Mouse (Mus musculus) CD4-positive, CD25-positive, alpha-beta regulatory T cell, adult 4 months (primary cell): ENCODE results near the gene Myzap. TPM values are rescaled to one million over a fixed set of nuclear protein-coding genes. Genes with fewer than 3 reads are reported as not detected.
"Not testable (repeated sequence)": the region's sequence is repeated elsewhere in the genome, so short reads cannot be mapped to it uniquely, and the experiment has no call there.

Experiments used
- ATAC-seq: one replicate; pipeline ENCODE4 v1.8.0; 2017
- polyA plus RNA-seq, 2 experiments: library from polyadenylated mRNA; unstranded; fragments of 100-300 nt; shearing (Covaris generic); gene quantifications; one replicate each; pipeline ENCODE4 v1.2.1; 2017

The Myzap gene
- polyA plus RNA-seq, 2 experiments from 2014 or later = 0.35 to 0.71 TPM

DNA sequence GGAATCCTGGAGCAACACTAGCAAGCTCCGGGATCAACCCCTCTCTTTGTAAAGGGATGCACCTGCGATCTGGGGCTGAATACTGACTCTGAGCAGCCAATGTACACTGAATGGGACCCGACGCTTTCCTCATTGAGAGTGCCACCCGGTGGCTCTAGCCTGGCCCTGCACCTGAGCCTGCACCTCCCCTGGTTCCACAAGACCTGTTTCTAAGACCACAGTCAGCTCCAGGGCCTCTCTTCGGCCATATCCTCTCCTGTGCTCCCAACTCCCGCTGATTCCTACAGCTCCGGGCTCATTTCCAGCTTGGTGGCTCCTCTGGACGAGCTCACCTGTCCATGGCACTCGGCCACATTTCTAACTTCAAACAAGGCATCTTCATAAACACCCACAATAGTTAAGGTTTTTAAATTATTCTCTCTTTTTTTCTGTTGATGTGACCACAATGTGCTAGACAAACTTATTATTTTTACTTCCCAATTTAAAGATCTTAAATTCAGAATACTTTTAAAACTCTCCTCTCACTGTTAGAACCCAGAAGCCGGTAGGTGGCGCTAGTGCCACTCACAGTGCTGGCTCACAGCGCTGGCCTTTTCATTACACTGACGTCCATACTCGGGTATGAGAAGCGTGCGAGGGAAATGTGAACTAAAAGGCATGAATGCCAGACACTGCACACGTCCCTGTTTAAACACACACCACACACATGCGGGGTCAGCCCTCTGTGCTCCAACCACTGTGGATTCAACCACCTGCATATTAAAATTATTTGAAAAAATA, 48.5 kb downstream of the Myzap start:
- ATAC-seq = no peak

DNA sequence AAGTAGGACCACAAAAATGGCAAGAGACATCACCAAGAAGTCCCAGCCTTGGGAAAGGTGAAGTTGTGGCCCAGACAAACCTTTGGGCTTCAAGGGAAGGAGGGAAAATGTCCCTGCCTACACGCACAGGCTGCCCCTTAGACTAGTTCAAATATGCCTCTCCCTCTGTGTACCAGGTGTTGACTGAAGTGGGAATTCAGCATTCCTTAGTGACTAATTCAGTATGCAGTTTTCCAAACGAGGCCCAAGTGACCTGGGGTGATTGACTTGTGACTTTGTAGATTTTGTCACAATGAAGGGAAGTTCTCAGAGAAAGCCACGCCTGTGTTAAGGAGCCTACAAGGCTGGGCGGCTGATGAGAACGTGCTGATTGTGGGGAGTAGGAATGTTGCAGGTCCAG, 49.9 kb downstream of the Myzap start:
- ATAC-seq = no peak

DNA sequence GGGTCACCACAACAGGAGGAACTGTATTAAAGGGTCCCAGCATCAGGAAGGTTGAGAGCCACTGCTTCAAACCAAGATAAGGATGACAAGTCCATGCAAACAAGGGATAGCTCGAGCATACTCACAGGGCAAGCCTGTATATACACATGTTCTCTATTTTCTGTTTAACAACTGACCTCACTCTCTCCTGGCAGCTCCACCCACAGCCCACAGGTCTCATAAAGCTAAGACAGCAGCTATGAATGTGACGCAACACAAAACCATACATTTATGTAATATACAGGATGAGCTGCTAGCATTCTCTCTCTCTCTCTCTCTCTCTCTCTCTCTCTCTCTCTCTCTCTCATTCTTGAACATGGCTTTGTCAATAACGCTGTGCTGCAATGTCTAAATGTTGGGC, 51.4 kb downstream of the Myzap start:
- ATAC-seq = no peak

DNA sequence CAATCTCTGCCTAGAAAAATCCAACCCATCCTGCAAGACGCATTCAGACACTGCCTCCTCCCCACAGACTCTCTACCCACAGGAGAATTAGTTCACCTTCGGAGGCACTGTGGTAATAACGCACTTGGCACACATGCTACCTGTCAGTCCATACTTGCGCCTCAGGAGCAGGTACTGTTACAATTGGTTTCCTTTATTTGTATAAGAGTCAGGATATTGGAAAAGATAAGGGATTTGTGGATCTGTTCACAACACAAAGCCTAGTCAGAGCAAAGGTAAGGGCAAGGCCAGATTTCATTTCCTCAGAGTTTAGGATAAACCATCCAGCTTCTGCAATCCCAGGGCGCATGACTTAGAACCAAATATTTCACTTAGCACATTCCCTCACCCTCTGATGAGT, 56.4 kb downstream of the Myzap start:
- no peak for ATAC-seq

DNA sequence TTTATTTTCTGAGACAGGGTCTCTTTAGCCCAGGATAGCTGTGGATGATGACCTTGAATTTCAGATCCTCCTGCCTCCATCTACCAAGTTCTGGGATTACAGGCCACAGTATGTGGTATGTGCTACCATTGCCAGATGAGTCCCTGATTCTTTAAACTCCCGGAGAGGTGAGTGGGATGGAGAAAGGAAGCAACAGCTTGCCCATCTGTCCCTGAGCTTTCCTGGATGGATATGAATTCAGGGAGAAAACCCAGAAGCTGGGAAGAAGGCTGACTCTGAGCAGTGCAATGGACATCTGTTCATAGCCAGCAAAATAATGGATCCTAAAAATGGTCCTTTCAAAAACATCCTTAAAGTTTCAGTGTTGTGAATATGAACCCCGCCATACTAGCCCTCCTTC, 57.1 kb downstream of the Myzap start:
- no peak for ATAC-seq

DNA sequence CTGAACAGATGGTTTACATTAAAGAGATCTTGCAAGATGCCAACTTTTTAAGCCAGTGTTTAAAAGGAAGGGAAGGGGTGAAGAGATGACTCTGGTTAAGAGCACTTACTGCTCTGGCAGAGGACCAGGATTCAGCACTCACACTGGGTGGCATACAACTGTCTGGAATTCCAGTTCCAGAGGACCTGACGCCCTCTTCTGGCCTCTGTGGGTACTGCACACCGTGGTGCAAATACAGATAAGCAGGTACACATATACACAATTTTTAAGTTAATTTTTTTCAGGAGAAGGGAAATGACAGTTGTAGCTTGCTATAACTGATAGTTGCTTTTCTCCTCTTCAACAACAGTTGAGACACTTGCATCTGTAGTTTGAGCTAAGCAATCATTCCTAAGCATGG, 62.2 kb downstream of the Myzap start:
- ATAC-seq = no peak

DNA sequence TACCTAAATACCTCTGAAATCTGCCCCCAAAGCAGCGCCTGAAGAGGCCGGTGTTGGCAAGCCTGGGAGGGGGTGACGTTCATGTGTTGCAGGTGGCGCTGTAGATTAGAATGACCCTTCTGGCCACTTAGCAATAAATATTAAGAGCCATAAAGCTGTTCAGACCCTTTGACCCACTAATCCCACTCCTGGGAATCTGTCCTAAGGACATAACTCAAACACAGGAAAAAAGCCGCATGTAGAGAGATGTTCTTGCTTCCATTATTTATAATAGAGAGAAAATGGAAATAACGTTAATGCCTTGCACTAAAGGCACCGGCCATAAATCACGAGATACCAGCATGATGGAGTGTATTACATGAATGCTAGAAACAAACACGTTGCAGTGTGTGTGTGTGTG, 64.7 kb downstream of the Myzap start:
- no peak for ATAC-seq

DNA sequence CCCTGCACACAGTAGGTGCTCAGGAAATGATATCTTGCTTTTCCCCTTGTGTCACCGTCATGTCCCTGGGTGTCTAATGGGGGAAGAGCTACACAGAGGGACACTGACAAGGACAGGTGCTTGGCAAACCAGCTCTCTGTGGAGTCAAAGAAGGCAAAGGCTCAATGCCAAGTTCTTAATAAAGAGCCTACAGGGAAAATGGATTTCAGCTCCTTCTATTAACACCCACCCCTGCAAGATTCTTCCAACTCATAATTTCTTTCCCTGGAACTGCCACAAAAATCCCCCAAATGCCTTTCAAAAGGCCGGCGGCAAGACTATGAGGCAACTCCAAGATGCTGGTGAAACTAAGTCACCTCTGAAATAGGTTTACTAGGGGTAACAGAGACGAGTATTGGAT, 68.3 kb downstream of the Myzap start:
- ATAC-seq = no peak

DNA sequence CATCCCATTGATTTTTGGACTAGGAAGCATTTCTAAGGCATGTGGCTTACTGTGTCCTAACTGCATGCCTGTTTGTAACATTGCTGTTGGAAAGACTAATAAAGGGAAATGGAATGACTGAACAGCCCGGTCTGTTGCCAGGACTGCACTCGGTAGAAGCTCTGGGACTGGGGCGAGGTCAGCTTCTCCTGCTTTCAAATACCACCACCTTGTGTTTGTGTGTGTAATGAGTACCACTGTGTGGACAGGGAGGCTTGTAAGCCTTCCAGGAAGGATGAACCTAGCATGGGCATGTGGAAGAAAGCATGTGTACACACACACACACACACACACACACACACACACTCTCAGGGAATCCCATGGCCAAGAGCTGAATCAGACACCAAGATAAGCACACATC, 72.3 kb downstream of the Myzap start:
- ATAC-seq = no peak

DNA sequence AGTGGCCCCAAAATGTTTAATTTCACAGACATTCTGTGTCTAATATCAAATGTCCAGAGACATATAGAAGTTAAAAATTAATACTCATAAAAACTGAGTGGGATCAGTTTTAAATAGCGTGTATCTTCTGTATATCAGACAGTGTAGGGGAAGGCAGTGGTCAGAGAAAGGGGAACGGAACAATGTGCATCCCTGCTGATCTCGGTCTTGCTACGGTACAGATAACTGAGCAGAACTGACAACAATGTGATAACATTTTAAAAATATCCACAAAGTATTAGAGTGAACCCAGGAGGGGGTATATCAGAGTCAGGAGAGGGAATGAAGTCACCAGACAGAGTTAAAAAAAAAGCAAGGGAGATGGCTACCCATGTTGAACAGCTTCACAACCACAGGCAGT, 74.7 kb downstream of the Myzap start:
- no peak for ATAC-seq

DNA sequence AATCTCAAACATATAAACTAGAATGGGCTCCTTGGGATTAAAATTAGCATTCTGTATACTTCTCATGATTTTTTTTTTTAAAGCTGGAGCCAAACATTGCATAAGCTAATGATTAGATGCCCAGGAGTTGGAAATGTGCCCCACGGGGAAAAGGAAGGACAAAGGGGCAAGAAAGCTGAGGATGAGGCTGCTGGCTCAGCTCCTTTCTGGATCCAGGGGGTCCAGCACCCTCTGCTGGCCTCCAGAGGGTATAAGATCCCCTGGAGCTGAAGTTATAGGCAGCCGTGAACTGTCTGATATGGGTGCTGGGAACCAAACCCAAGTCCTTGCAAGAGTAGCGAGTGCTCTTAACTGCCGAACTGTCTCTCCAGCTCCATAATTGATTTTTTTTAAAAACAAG, 76.3 kb downstream of the Myzap start:
- no peak for ATAC-seq

DNA sequence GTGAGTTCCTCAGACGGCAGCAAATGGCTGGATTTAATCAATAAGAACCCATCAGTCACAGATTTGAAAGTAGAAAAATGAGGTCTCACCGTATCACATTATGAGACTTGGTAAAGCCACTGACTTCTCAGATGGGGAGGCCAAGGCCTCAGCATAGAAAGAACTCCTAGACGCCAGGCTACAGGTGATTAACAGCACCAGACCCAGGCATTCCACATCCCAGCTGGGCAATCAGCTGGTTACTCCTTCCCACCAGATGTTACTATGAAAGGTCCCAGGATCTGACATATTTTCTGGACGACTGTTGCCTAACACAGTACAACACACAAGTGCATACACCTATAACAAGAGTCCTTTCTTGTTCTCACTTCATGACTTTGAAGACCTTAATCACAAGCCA, 78.6 kb downstream of the Myzap start:
- ATAC-seq = no peak

DNA sequence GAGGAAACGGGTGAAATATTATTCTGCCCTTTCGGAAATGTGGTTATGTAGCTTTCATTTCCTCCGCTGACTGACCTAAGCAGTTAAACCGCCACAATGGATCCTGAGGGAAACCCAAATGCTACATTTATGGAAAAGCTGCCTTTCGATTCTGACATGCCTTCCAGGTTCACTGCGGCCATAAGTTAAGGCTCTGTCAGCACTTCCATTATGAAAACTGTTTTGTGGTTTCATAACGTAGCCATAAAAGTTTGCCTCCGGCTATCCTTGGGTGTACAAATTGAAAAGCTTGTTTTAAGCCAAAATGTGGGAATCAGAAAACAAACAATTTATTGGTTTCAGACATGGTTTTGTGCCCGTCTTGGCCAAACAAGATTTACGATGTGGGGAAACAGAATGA, 79.3 kb downstream of the Myzap start:
- no peak for ATAC-seq

DNA sequence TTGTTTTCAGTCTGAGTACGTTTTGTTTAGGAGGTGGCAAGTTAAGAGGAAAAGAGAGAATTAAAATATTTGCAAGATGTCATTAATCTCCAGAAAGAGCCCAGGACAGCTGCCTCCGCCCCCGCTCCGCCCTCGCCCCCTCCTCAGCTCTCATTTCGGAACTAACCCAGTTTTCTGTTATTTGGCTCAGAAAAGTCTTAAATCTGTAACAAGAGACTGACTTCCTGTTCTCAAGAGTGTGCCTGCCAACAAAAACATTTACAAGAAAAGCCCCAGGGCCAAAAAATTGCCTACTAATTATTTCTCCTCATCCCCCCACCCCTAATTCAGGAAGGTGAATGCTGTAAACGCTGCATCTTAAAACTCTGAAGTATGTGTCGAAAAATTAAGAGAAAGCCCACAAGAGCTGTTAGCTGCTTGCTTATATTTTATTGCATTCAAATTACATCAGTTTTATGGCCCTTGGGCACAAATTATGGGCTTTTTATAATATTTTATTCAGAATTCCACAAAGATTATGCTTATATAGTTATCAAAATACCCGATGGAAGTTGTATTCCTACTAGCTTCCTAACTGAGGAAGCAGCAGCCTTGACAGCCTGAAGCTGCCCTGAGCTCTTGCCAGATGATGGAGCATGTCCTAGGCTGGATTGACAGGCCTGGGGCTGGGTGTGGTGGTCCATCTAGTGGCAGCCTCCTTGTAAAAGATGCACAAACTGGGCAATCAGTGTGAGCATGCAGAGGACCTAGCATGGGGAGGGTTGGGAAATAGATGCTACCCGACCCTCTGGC, 93.6 kb downstream of the Myzap start:
- ATAC-seq = no peak

DNA sequence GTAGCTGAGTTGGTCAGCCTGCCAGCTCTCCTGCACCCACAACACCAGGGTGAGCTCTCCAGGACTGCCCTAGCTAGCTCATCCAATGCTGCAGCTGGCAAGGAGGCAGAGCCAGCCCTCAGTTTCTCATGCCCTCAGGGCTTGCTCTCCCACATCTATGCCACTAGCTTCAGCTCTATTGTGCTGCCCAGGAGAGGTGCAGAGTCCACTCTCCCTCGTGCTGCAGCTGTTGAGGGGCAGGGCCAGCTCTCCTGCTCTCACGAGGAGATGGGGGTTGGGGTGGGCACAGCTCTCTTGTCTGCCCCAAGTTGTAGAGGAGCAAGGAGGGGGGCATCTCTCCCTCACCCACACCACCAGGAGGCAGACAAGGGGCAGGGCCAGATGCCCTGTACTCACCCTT, 95.5 kb downstream of the Myzap start:
- no peak for ATAC-seq

DNA sequence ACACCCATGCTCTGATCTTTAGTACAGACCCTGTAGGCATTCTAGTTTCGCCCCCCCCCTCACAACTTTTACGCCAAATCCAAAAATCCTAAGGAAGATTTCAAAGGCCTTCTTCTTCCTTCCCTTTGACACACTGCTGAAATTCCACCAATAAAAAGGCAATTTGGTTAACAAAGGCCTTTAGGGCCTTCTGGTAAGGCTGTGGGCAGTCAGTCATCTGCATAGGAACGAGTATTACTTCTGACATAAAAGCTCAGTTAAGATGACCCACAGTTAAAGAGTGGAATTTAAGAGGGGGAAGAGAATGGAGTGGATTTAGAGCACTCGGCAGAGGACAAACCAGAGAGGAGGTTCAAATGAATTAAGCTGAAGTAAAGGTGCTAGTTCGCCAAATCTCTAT, 98.4 kb downstream of the Myzap start:
- ATAC-seq = no peak

DNA sequence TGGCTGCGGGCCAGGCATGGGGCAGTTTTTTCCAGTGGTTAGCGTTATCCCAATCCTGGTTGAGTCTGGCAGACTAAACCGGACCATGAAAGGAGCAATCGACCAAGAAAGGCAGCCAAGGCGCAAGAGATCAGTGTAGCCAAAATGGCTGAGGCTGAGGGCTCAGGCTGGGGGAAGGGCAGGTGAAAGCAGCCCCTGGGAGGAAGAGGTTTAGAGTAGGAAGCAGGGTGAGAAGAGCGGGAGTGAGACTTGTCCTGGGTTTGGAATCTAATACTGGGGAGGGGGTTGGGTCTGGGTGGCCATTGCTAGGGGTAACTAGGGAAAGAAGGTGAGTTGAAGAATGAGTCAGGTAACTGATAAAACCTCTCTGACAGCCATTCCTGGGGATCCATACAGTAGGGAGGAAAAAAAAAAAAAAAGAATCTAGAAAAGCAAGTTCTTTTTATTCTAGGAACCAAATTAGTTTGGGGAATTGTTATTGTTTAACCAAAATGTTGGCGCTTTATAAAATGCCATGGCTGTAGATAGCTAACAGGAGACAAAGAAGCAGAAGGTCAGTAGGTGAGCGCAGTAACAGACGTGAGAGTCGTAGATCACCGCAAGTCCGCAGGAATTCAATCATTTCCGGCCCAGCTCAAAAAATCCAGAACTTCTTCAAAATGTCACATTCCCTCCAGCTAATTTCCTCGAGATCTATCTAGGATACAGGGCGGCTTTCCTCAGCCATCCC, 99.7 kb downstream of the Myzap start:
- no peak for ATAC-seq

DNA sequence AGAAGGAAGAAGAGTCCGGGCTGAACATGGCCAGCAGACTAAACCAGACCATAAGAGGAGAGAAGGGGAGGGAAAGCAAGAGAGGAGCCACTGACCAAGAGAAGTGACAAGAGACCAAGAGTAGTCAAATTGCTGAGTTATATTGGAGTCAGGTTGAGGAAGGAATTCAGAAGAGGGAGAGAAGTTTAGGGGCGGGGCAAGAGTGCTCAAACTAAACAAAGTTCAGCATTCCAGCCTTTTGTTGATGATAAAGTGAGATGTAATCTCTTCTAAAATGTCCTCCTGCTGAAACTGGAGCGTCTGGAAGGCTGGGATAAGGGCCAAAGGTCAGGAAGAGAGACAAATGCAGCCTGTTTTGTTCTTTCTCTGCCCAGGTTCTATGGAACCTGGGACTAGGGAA, 102.1 kb downstream of the Myzap start:
- ATAC-seq = no peak

DNA sequence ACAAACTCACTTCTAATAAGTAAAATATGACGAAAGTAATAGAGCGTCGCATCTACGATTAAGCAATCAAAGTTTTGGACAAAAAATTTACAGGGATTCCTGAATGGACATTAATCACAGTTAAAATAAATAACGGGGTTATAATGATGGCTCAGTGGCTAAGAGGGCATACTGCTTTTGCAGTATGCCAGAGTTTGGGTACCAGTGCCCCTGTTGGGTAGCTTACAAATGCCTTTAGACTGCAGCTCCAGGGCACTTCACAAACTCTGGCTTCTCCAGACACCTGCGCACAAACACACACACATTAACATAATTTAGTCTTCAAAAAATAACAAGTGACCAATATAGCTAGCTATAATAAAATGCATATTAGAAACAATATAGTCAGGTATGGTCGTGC, 106.0 kb downstream of the Myzap start:
- no peak for ATAC-seq

DNA sequence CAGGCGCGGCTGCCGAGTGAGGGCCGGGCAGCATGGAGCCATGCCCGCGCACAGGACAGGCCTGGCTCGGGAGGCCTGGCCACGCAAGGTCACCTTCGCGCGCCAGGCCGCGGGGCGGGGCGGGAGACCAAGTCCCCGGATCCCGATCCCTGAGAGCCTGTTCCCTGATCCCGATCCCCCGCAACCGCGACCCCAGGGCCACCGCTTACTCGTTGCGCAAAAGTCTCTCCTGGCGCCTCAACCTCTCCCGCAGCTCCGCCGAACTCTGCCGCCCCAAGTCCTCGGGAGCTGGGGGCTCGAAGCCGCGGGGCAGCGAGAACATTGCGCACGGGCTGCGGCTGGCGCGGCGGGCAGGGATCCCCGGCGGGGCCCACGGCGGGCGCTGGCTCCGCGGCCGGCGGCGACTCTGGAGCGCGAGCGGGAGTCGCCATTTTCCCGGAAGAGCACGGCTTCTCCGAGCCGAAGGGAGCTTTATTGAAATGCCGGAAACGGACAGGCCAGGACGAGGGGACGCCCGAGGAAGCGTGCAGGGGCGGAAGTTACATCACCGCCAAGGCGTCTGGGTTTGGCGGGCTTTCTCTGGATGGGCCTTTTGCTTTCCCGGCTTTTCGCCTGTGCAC, 106.6 kb downstream of the Myzap start, which contains the start of gene Polr2m:
Polr2m (minus strand) TSS at position 461 of the 620 bp plus-strand sequence.
- peak; percentile 96 for ATAC-seq

DNA sequence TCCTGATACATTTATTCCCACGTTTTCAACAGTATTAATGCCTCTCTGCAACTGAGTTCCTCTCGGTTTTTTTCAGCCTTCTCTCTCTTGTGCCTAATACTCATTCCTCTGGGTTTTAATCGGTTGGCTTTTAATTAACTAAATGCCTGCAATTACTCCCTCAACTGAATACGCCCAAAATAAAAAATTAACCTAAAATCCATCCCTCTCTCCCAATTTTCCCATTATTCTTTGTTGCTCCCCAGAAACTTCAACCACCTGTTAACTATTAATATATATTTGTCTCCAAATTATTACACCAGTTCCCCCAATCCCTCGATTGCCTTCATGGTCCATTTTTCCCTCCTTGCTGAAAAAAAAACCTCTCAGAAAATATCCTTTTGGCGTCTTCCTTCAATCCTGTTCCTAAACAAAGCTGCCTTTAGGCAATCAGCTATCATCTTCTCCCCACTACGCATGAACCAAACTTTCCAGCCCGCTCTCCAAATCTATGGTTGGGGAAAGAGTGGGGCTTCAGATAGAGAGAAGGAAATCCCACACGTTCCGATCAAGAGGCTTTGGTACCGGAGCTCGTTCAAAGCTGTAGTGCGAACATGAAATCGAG, 107.2 kb downstream of the Myzap start:
- no peak for ATAC-seq

DNA sequence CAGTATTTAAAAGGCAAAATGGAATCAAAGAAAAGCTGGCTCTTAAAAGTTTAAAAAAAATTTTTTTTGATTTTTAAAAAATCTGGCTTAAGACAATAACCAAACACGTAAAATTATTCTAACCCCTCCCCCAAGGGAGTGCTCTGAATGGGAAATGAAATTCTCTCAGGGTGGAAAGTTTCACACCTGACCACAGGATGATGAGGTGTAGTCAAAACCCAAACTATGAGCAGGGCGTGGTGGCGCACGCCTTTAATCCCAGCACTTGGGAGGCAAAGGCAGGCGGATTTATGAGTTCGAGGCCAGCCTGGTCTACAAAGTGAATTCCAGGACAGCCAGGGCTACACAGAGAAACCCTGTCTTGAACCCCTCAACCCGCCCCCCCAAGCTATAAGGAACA, 108.3 kb downstream of the Myzap start:
- not testable (repeated sequence) for ATAC-seq

DNA sequence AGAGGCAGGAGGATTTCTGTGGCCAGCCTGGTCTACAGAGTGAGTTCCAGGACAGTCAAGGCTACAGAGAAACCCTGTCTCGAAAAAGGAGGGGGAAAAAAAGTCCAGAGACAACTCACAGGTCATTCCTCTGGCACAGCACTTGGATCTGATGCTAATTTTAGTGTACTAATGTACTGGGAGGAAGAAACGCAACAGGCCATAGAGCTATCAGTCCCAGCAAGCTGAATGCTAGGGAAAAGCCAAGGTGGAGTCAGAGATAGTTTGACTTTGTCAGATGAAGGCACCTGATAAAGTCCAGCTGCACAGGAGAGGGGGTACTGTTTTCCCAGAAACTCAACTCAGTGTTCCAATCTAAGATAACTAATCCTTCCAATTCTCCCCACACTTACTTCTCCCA, 111.9 kb downstream of the Myzap start:
- ATAC-seq = no peak
